Mouse (Mus musculus): ENCODE results near the gene Zfp428.

DNA sequence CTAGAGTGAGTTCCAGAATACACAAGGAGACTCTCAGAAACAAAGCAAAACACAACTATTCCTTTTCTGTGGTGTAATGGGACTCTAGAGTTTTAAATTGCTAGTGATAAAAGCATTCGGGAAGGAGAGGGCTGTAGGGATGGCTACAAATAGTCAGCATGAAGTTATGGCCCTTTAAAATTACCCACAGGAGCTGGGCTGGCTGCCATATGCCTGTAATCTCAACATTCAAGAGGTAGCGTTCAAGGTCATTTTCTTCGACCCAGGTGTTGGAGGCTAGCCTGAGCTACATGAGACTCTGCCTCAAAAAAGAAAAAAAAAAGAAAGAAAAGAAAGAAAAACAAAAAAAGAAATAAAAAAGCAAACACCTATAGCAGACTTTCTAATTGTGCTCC, 744 bp upstream of the Zfp428 start:
- TF ChIP-seq EP300 (IDR thresholded peaks at IDR 0.05; ENCODE audit: insufficient read depth, low read depth, low read length) (no peak), POLR2A (IDR thresholded peaks at IDR 0.05; ENCODE audit: insufficient read depth, low read length) (no peak), CTCF (IDR thresholded peaks at IDR 0.05; ENCODE audit: low read depth, low read length) (no peak)

Measured in ES-Bruce4 (cell line).